Mouse (Mus musculus): ENCODE data around the gene Kif3b. TPM values are rescaled to one million over a fixed set of nuclear protein-coding genes. Genes with fewer than 3 reads are reported as not detected.
A peak's percentile ranks its signal among the peaks of the same experiment; 100 is the strongest.

Kif3b gene
- 4.8 TPM in 2 replicates for polyA plus RNA-seq (2014; fragmentation: Nextera tagmentation; extraction: Ambion mirVana)

DNA sequence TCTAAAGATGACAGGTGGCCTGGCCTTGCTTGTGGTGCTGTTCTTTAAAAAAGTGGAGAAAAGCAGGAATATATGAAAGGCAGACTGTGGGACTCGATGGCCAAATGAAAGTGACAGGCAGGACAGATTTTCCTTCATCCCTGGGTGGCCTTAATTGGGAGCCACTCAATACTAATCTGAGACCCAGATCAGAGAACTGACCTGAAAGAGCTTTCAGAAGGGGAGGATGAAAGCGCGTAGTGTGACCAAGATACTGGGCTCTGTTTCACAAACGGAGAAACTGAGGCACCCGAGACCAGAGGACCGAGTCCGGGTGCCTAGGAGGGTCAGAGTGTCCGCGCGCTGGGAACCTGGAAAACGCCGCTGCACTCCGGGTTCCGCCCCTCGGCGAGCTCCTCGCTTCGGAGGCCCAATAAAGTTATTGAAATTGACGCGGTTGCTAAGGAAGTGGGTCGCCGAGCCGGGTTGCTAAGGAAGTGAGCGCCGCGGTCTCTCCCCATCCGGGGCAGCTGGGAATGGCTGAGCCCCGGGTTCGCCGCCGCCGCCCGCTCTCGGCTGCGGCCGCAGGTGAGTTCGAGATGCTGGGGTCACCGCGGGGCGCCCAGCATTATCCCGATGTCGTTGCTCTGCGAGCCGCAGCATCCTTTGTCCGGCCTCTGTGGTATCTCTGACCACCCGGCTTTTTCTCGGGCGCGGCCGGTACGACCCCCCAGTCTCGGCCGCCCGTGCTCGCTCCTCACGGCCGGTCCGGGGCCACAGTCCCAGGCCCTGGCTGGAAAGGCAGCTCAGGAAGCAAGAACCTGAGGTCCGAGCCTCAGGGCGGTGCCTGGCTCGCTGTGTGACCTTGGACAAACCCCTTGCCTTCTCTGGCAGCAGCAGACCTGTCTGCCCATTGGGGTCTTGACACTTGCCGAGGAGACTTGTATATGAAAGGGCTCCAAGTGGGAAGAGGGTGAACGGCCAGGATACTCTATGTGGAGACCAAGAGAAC is at the start of gene Kif3b:
Gene Kif3b (plus strand): TSS at position 476 of the 991 bp plus-strand sequence.
- peaks cover 6% of the 10 kb centered on the region for H3K4me1 ChIP-seq (ENCODE audit: insufficient read depth)
- H3K9ac ChIP-seq = peak within 1 kb of the TSS; percentile 81
- under 1% methylated on average over 63 of the region's 63 CpGs for WGBS
- no peaks in the 10 kb centered on the region for H3K36me3 ChIP-seq (ENCODE audit: insufficient read depth)
- peak within 1 kb of the TSS; percentile 80 for H3K4me2 ChIP-seq
- ATAC-seq (ENCODE audit: insufficient read depth) (peak; percentile 94), DNase-seq (peak; percentile 95)
- TF ChIP-seq CTCF (IDR thresholded peaks at IDR 0.05; ENCODE audit: low read depth) = no peak
- H3K27me3 ChIP-seq (ENCODE audit: insufficient read depth, low read length) = no peaks in the 10 kb centered on the region
- no peak within 1 kb of the TSS for H3K27ac ChIP-seq (ENCODE audit: low read depth)
- H3K4me3 ChIP-seq (ENCODE audit: low read depth, low read length) = peak within 1 kb of the TSS; percentile 93
- no peaks in the 10 kb centered on the region for H3K9me3 ChIP-seq (ENCODE audit: low read depth, low read length)

GRCm38 (mm10) chr2:153242156-153242555 is 49.1 kb upstream of the Kif3b start:
- DNase-seq (no peak), ATAC-seq (ENCODE audit: insufficient read depth) (no peak)
- no peaks in the 10 kb centered on the region for H3K9me3 ChIP-seq (ENCODE audit: low read depth, low read length)
- H3K27me3 ChIP-seq (ENCODE audit: insufficient read depth, low read length) = no peaks in the 10 kb centered on the region
- peaks cover 22% of the 10 kb centered on the region for H3K36me3 ChIP-seq (ENCODE audit: insufficient read depth)
- no peak for TF ChIP-seq CTCF (IDR thresholded peaks at IDR 0.05; ENCODE audit: low read depth)
- H3K4me1 ChIP-seq (ENCODE audit: insufficient read depth) = peaks cover 10% of the 10 kb centered on the region; the same call in 1 of the 2 replicates
- H3K4me2 ChIP-seq = peak overlapping the region; percentile 92
- H3K4me3 ChIP-seq (ENCODE audit: low read depth, low read length) = peak overlapping the region; percentile 99
- peak overlapping the region; percentile 96; the same call in 1 of the 2 replicates for H3K27ac ChIP-seq (ENCODE audit: low read depth)
- 55% methylated on average over 6 of the region's 6 CpGs for WGBS
- peak overlapping the region; percentile 99 for H3K9ac ChIP-seq

- Histone ChIP-seq H3K4me3 (ENCODE audit: low read depth, low read length) (no peak overlapping the region), H3K4me2 (no peak overlapping the region), H3K27ac (ENCODE audit: low read depth) (no peak overlapping the region), H3K4me1 (ENCODE audit: insufficient read depth) (no peaks in the 10 kb centered on the region), H3K9me3 (ENCODE audit: low read depth, low read length) (no peaks in the 10 kb centered on the region), H3K36me3 (ENCODE audit: insufficient read depth) (peaks cover 46% of the 10 kb centered on the region), H3K27me3 (ENCODE audit: insufficient read depth, low read length) (no peaks in the 10 kb centered on the region), H3K9ac (no peak overlapping the region)
- DNase-seq (no peak), ATAC-seq (ENCODE audit: insufficient read depth) (no peak)
- WGBS = 83% methylated on average over 5 of the region's 5 CpGs
- TF ChIP-seq CTCF (IDR thresholded peaks at IDR 0.05; ENCODE audit: low read depth) = no peak
Measured at GRCm38 (mm10) chr2:153249751-153250150, 41.5 kb upstream of the Kif3b start.

- no peak for DNase-seq
- H3K27ac ChIP-seq (ENCODE audit: low read depth) = no peak overlapping the region
- no peak for ATAC-seq (ENCODE audit: insufficient read depth)
- TF ChIP-seq CTCF (IDR thresholded peaks at IDR 0.05; ENCODE audit: low read depth) = no peak
- 81% methylated on average over 2 of the region's 2 CpGs for WGBS
- H3K27me3 ChIP-seq (ENCODE audit: insufficient read depth, low read length) = no peaks in the 10 kb centered on the region
- no peak overlapping the region for H3K4me2 ChIP-seq
- H3K9ac ChIP-seq = no peak overlapping the region
- H3K4me3 ChIP-seq (ENCODE audit: low read depth, low read length) = no peak overlapping the region
- peaks cover 23% of the 10 kb centered on the region; the same call in 1 of the 2 replicates for H3K36me3 ChIP-seq (ENCODE audit: insufficient read depth)
- H3K9me3 ChIP-seq (ENCODE audit: low read depth, low read length) = no peaks in the 10 kb centered on the region
- H3K4me1 ChIP-seq (ENCODE audit: insufficient read depth) = no peaks in the 10 kb centered on the region
Measured at GRCm38 (mm10) chr2:153256604-153257003, 34.6 kb upstream of the Kif3b start.

GRCm38 (mm10) chr2:153259030-153259863 is 32.0 kb upstream of the Kif3b start:
- Histone ChIP-seq H3K36me3 (ENCODE audit: insufficient read depth) (peaks cover 37% of the 10 kb centered on the region), H3K9me3 (ENCODE audit: low read depth, low read length) (no peaks in the 10 kb centered on the region), H3K4me3 (ENCODE audit: low read depth, low read length) (no peak overlapping the region), H3K27me3 (ENCODE audit: insufficient read depth, low read length) (no peaks in the 10 kb centered on the region), H3K4me2 (no peak overlapping the region), H3K27ac (ENCODE audit: low read depth) (0 out of 2 replicates have a peak overlapping the region, but pooled peaks have one; percentile 18), H3K9ac (no peak overlapping the region), H3K4me1 (ENCODE audit: insufficient read depth) (no peaks in the 10 kb centered on the region)
- 55% methylated on average over 12 of the region's 12 CpGs for WGBS
- DNase-seq (no peak), ATAC-seq (ENCODE audit: insufficient read depth) (no peak)
- no peak for TF ChIP-seq CTCF (IDR thresholded peaks at IDR 0.05; ENCODE audit: low read depth)

- Histone ChIP-seq H3K4me1 (ENCODE audit: insufficient read depth) (no peaks in the 10 kb centered on the region), H3K4me2 (no peak overlapping the region), H3K9ac (no peak overlapping the region), H3K36me3 (ENCODE audit: insufficient read depth) (peaks cover 40% of the 10 kb centered on the region), H3K9me3 (ENCODE audit: low read depth, low read length) (no peaks in the 10 kb centered on the region), H3K27ac (ENCODE audit: low read depth) (0 out of 2 replicates have a peak overlapping the region, but pooled peaks have one; percentile 18), H3K4me3 (ENCODE audit: low read depth, low read length) (no peak overlapping the region), H3K27me3 (ENCODE audit: insufficient read depth, low read length) (no peaks in the 10 kb centered on the region)
- 26% methylated on average over 3 of the region's 3 CpGs for WGBS
- TF ChIP-seq CTCF (IDR thresholded peaks at IDR 0.05; ENCODE audit: low read depth) = no peak
- DNase-seq = no peak
- ATAC-seq (ENCODE audit: insufficient read depth) = no peak
Measured at GRCm38 (mm10) chr2:153259864-153260674, 31.1 kb upstream of the Kif3b start.

All from lung, embryonic 14.5 days (tissue).